Mouse (Mus musculus): Measurements from ENCODE around the gene Crtap. TPM values are rescaled to one million over a fixed set of nuclear protein-coding genes. Genes with fewer than 3 reads are reported as not detected.

Gene Crtap
- polyA plus RNA-seq, 1 experiment: 35.2 TPM

DNA sequence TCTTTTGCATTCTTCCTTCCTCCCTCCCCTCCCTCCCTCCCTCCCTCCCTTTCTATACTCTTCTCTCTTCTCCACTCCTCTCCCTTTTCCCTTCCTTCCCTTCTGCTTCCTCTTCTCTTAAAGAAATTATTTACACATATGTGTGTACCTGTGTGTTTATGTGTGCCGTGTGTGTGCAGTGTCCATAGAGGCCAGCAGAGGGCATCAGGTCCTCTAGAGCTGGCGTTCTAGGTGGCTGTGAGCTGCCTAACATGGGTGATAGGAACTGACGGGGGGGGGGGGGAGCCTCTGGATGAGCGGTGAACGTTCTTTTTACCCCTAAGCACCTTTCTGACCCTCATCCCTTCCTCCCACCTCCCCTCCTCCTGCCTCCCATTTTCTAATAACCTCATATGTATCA, 20.8 kb upstream of the Crtap start:
- Histone ChIP-seq H3K4me3 (ENCODE audit: control insufficient read depth, low read depth, low read length) (no peak overlapping the region), H3K36me3 (ENCODE audit: control insufficient read depth, insufficient read depth, low read length) (no peaks in the 10 kb centered on the region), H3K4me1 (ENCODE audit: control insufficient read depth, insufficient read depth, low read length) (peaks cover 4% of the 10 kb centered on the region), H3K27me3 (ENCODE audit: control insufficient read depth, insufficient read depth, low read length) (no peaks in the 10 kb centered on the region), H3K27ac (ENCODE audit: control insufficient read depth, insufficient read depth, low read depth, low read length) (no peak overlapping the region)
- no peak for TF ChIP-seq POLR2A (IDR thresholded peaks at IDR 0.05; ENCODE audit: control insufficient read depth, low read depth, low read length)
- TF ChIP-seq CTCF (IDR thresholded peaks at IDR 0.05; ENCODE audit: control insufficient read depth, insufficient read depth, insufficient replicate concordance, low read depth, low read length): peak; percentile 34; the same call in 1 of the 2 replicates

DNA sequence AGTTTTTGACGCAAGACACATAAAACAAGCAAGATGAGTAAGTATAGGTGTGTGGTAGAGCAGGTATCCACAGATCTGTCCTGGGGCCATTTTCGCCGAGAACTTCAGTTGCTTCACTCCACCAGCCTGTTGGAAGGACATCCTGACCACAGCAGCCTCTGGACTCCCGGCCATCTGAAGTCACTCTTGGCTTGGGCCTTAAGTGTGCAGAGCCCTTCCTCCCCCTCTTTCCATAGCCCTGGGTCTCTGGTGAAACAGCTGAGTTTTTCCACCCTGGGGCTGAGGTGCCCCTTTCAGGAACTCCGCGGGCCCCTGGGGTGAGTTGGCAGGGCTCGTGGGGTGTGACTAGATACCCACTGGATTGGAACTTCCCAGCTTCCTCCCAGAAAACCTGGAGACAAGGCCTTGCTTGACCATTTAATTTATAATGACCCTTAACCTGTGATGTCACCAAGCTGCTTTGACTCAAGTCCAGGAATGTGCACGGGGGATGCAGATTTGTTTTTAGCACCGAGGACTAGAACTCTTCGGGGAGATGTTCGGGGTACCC, 19.9 kb upstream of the Crtap start:
- H3K4me1 ChIP-seq (ENCODE audit: control insufficient read depth, insufficient read depth, low read length): no peaks in the 10 kb centered on the region
- H3K27me3 ChIP-seq (ENCODE audit: control insufficient read depth, insufficient read depth, low read length): no peaks in the 10 kb centered on the region
- H3K27ac ChIP-seq (ENCODE audit: control insufficient read depth, insufficient read depth, low read depth, low read length): no peak overlapping the region
- TF ChIP-seq POLR2A (IDR thresholded peaks at IDR 0.05; ENCODE audit: control insufficient read depth, low read depth, low read length) (no peak), CTCF (IDR thresholded peaks at IDR 0.05; ENCODE audit: control insufficient read depth, insufficient read depth, insufficient replicate concordance, low read depth, low read length) (no peak)
- no peak overlapping the region for H3K4me3 ChIP-seq (ENCODE audit: control insufficient read depth, low read depth, low read length)
- no peaks in the 10 kb centered on the region for H3K36me3 ChIP-seq (ENCODE audit: control insufficient read depth, insufficient read depth, low read length)

DNA sequence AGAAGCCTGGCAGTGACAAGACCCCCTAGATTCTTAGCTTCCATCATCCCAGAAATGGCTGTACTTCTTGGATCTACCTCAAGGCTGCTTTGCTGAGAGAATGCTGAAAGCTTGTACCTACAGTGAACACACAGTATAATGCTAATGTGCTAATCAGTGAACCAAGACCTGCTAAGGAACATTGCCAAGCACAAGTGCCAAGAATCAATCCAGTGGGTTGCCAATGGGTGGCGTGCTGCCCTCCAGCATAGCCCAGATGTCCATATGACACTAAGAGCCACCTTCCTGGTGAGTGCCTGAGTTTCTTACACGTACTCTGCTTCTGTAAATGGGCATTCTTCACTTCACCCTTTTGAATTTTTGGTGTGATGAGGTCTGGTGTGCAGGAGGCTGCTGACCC, 17.2 kb upstream of the Crtap start:
- TF ChIP-seq POLR2A (IDR thresholded peaks at IDR 0.05; ENCODE audit: control insufficient read depth, low read depth, low read length) (no peak), CTCF (IDR thresholded peaks at IDR 0.05; ENCODE audit: control insufficient read depth, insufficient read depth, insufficient replicate concordance, low read depth, low read length) (no peak)
- H3K36me3 ChIP-seq (ENCODE audit: control insufficient read depth, insufficient read depth, low read length): no peaks in the 10 kb centered on the region
- H3K4me3 ChIP-seq (ENCODE audit: control insufficient read depth, low read depth, low read length): no peak overlapping the region
- H3K27me3 ChIP-seq (ENCODE audit: control insufficient read depth, insufficient read depth, low read length): no peaks in the 10 kb centered on the region
- H3K27ac ChIP-seq (ENCODE audit: control insufficient read depth, insufficient read depth, low read depth, low read length): no peak overlapping the region
- no peaks in the 10 kb centered on the region for H3K4me1 ChIP-seq (ENCODE audit: control insufficient read depth, insufficient read depth, low read length)

DNA sequence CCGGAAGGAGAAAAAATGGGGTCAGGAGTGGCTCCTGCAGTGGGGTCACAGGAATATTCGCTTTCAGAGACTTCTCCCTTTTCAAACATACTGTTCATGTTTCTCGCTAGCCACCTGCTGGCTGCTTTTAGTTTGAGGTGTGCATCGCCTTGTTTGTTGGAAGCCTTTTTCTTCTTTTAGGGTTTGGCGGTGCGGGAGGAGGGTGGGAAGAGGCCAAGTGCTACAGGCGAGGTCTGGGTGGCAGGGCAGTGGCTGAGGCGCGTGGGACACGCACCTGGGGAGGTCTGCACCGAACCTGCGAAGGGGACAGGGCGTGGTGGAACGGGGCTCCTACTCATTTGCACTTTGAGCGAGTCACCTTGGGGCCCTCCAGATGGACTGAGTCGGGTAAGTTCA, 11.2 kb upstream of the Crtap start:
- peak overlapping the region; percentile 70 for H3K4me3 ChIP-seq (ENCODE audit: control insufficient read depth, low read depth, low read length)
- H3K27ac ChIP-seq (ENCODE audit: control insufficient read depth, insufficient read depth, low read depth, low read length): no peak overlapping the region
- no peaks in the 10 kb centered on the region for H3K36me3 ChIP-seq (ENCODE audit: control insufficient read depth, insufficient read depth, low read length)
- TF ChIP-seq POLR2A (IDR thresholded peaks at IDR 0.05; ENCODE audit: control insufficient read depth, low read depth, low read length): no peak
- H3K27me3 ChIP-seq (ENCODE audit: control insufficient read depth, insufficient read depth, low read length): no peaks in the 10 kb centered on the region; the same call in 1 of the 2 replicates
- peaks cover 10% of the 10 kb centered on the region for H3K4me1 ChIP-seq (ENCODE audit: control insufficient read depth, insufficient read depth, low read length)

DNA sequence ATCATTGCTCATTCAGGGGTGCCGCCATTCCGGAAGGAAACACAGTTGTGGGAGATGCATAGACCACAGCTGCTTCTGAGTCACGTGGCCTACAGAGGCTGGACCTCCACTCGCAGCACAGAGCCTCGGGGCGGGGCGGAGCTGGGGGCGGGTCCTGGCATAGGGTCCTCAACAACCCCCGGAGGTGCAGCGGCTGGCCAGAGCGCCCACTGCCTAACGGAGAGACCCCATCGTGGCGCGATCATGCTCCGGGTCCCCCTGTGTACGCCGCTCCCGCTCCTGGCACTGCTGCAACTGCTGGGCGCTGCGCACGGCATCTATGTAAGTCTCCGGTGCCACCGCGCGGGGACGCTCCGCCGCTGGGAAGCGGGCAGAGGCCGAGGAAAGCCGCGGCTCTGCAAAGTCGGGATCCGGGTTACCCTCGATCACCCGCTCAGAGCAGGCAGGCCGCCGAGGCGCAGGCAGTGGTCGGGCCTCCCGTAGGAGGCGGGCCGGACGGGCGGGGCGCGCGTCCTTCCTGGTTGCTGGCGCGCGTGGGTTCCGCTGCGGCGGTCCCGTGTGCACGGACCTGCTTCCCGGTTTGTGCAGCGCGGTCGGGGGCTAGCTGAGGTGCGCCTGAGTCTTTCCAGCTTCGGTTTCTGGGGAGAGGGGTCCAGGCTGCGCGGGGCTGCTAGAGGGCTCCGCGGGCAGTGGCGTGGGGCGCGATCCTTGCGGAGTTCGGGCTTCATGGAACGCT, 10.6 kb upstream of the Crtap start, which contains the start of the genes Glb1 and Tmppe:
Gene Glb1 (plus strand): TSS at position 128 of the 736 bp plus-strand sequence.
Gene Tmppe (plus strand): TSS at position 157 of the 736 bp plus-strand sequence.
- H3K27ac ChIP-seq (ENCODE audit: control insufficient read depth, insufficient read depth, low read depth, low read length): peak within 1 kb of the TSS; percentile 63
- TF ChIP-seq POLR2A (IDR thresholded peaks at IDR 0.05; ENCODE audit: control insufficient read depth, low read depth, low read length) (no peak), CTCF (IDR thresholded peaks at IDR 0.05; ENCODE audit: control insufficient read depth, insufficient read depth, insufficient replicate concordance, low read depth, low read length) (no peak)
- H3K27me3 ChIP-seq (ENCODE audit: control insufficient read depth, insufficient read depth, low read length): no peaks in the 10 kb centered on the region; the same call in 1 of the 2 replicates
- peaks cover 10% of the 10 kb centered on the region for H3K4me1 ChIP-seq (ENCODE audit: control insufficient read depth, insufficient read depth, low read length)
- no peaks in the 10 kb centered on the region for H3K36me3 ChIP-seq (ENCODE audit: control insufficient read depth, insufficient read depth, low read length)
- H3K4me3 ChIP-seq (ENCODE audit: control insufficient read depth, low read depth, low read length): peak within 1 kb of the TSS; percentile 70

DNA sequence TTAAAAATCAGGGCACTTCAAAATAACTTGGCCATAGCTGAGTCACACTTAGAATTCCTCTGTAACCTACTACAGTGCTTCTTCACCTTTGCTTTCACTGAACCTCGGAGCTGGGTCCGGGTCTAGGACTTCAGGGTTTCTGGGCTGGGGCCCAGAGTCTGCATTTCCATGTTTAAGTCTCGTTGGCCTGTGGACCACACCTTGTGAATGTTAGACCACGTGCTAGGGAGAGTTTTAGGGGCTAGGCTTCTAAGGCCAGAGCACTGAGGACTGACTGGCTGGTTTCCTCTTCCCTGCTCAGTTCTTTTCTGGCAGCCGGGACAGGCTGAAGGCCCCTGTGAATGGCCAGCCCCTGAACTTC, 10.1 kb upstream of the Crtap start:
- Histone ChIP-seq H3K36me3 (ENCODE audit: control insufficient read depth, insufficient read depth, low read length) (no peaks in the 10 kb centered on the region), H3K27me3 (ENCODE audit: control insufficient read depth, insufficient read depth, low read length) (no peaks in the 10 kb centered on the region; the same call in 1 of the 2 replicates), H3K27ac (ENCODE audit: control insufficient read depth, insufficient read depth, low read depth, low read length) (no peak overlapping the region), H3K4me3 (ENCODE audit: control insufficient read depth, low read depth, low read length) (peak overlapping the region; percentile 70), H3K4me1 (ENCODE audit: control insufficient read depth, insufficient read depth, low read length) (peaks cover 10% of the 10 kb centered on the region)
- no peak for TF ChIP-seq CTCF (IDR thresholded peaks at IDR 0.05; ENCODE audit: control insufficient read depth, insufficient read depth, insufficient replicate concordance, low read depth, low read length)
- no peak for TF ChIP-seq POLR2A (IDR thresholded peaks at IDR 0.05; ENCODE audit: control insufficient read depth, low read depth, low read length)

DNA sequence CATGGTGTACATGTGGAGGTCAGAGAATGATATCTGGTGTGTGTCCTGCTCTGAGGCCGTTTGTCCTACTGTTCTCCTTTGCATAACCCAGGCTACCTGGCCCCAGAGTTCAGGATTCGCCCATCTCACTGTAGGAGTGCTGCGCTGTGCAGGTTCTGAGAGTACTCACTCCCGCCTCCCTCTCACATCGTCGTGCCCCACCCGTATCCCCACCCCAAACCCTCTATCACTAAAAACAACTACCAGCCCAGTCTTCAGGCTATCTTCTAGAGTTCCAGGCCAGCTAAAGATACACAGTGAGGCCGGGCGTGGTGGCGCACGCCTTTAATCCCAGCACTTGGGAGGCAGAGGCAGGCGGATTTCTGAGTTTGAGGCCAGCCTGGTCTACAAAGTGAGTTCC, 9.2 kb upstream of the Crtap start:
- Histone ChIP-seq H3K27ac (ENCODE audit: control insufficient read depth, insufficient read depth, low read depth, low read length) (no peak overlapping the region), H3K4me3 (ENCODE audit: control insufficient read depth, low read depth, low read length) (no peak overlapping the region), H3K36me3 (ENCODE audit: control insufficient read depth, insufficient read depth, low read length) (no peaks in the 10 kb centered on the region), H3K4me1 (ENCODE audit: control insufficient read depth, insufficient read depth, low read length) (peaks cover 10% of the 10 kb centered on the region), H3K27me3 (ENCODE audit: control insufficient read depth, insufficient read depth, low read length) (no peaks in the 10 kb centered on the region; the same call in 1 of the 2 replicates)
- TF ChIP-seq POLR2A (IDR thresholded peaks at IDR 0.05; ENCODE audit: control insufficient read depth, low read depth, low read length) (no peak), CTCF (IDR thresholded peaks at IDR 0.05; ENCODE audit: control insufficient read depth, insufficient read depth, insufficient replicate concordance, low read depth, low read length) (no peak)
